Mouse (Mus musculus): ENCODE measurements at regions not wholly inside any gene's neighbourhood (a gene's known extent, or its start where the extent isn't known, plus 50 kb on each side); places are given as distances from the start of the nearest gene placed in this dataset.

- no peaks in the 10 kb centered on the region for H3K27me3 ChIP-seq (ENCODE audit: insufficient read depth, low read length)
Measured at GRCm38 (mm10) chr14:47898605-47899004, 222.0 kb upstream of the Peli2 start.

DNA sequence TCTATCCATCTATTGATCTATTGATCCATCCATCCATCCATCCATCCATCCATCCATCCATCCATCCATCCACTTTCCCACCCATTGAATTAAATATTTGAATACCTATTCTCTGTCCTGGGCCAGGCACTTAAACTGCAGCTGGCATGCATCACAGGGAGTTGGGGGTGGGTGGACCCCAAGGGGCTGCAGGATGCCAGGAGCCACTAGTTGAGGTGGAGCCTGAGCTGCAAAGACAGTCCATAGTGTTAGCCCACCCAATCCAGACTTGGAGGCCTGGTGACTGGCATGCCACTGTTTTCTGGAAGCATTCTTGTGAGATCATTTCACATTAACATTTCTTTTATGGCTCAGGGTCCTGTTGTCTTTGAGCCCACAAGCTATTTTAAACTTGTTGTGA is 215.3 kb upstream of the Peli2 start:
- Histone ChIP-seq H3K36me3 (ENCODE audit: insufficient read depth) (no peaks in the 10 kb centered on the region), H3K9ac (no peak overlapping the region), H3K4me2 (ENCODE audit: low read depth) (no peak overlapping the region), H3K27ac (ENCODE audit: low read depth, low read length) (no peak overlapping the region), H3K4me1 (ENCODE audit: insufficient read depth) (peaks cover 4% of the 10 kb centered on the region; the same call in 1 of the 2 replicates), H3K4me3 (ENCODE audit: low read depth, low read length) (no peak overlapping the region), H3K27me3 (ENCODE audit: insufficient read depth, low read length) (no peaks in the 10 kb centered on the region), H3K9me3 (ENCODE audit: low read length) (no peaks in the 10 kb centered on the region)
- DNase-seq (no peak), ATAC-seq (no peak)
- TF ChIP-seq CTCF (IDR thresholded peaks at IDR 0.05; ENCODE audit: low read depth) = no peak

More at GRCm38 (mm10) chr14:47898605-47899004, 222.0 kb upstream of the Peli2 start:
- no peak for TF ChIP-seq CTCF (IDR thresholded peaks at IDR 0.05; ENCODE audit: low read depth)
- ATAC-seq (peak; percentile 64), DNase-seq (no peak)
- 82% methylated on average over 4 of the region's 4 CpGs for WGBS
- no peak overlapping the region for H3K27ac ChIP-seq (ENCODE audit: low read depth, low read length)
- no peak overlapping the region for H3K9ac ChIP-seq
- no peak overlapping the region for H3K4me3 ChIP-seq (ENCODE audit: low read depth, low read length)
- H3K4me2 ChIP-seq (ENCODE audit: low read depth) = no peak overlapping the region
- no peaks in the 10 kb centered on the region for H3K4me1 ChIP-seq (ENCODE audit: insufficient read depth)
- H3K9me3 ChIP-seq (ENCODE audit: low read length) = no peaks in the 10 kb centered on the region
- H3K36me3 ChIP-seq (ENCODE audit: insufficient read depth) = no peaks in the 10 kb centered on the region

GRCm38 (mm10) chr14:47909129-47909528 is 211.5 kb upstream of the Peli2 start:
- Histone ChIP-seq H3K36me3 (ENCODE audit: insufficient read depth) (no peaks in the 10 kb centered on the region), H3K27ac (ENCODE audit: low read depth, low read length) (no peak overlapping the region), H3K4me2 (ENCODE audit: low read depth) (no peak overlapping the region), H3K27me3 (ENCODE audit: insufficient read depth, low read length) (no peaks in the 10 kb centered on the region), H3K4me1 (ENCODE audit: insufficient read depth) (peaks cover 22% of the 10 kb centered on the region; the same call in 1 of the 2 replicates), H3K9ac (no peak overlapping the region), H3K4me3 (ENCODE audit: low read depth, low read length) (no peak overlapping the region), H3K9me3 (ENCODE audit: low read length) (no peaks in the 10 kb centered on the region)
- DNase-seq = no peak
- 51% methylated on average over 8 of the region's 8 CpGs for WGBS
- TF ChIP-seq CTCF (IDR thresholded peaks at IDR 0.05; ENCODE audit: low read depth) = no peak
- ATAC-seq = no peak

DNA sequence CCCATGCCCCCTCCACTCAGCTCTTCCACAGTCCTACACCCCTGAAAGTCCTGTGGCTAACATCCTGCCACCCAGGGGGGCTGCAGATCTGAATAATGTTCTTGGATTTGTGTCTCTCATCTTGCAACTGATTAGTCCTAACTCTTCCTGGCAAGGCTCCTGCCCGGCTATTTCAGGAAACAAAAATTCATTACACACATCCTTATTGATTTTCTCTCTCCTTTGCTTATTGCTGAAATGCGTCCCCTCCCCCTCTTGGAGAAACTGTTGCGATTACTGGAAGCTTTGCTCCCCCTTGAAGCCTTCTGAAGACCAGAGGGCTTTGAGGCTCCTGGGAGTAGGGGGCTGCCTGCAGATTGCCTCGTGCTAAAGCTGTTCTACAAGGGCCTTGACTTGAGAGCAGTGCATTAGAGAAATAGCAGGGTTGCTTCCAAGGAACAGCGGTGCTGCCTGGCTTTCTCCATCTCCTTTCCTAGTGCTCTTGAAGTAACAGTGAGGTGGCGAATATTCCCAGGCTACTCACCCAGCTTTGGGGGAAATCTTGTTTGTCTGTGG is 209.8 kb upstream of the Peli2 start:
- Histone ChIP-seq H3K9ac (no peak overlapping the region), H3K4me2 (ENCODE audit: low read depth) (no peak overlapping the region), H3K4me3 (ENCODE audit: low read depth, low read length) (no peak overlapping the region), H3K27ac (ENCODE audit: low read depth, low read length) (no peak overlapping the region), H3K4me1 (ENCODE audit: insufficient read depth) (peaks cover 22% of the 10 kb centered on the region; the same call in 1 of the 2 replicates), H3K27me3 (ENCODE audit: insufficient read depth, low read length) (no peaks in the 10 kb centered on the region), H3K36me3 (ENCODE audit: insufficient read depth) (no peaks in the 10 kb centered on the region), H3K9me3 (ENCODE audit: low read length) (no peaks in the 10 kb centered on the region)
- DNase-seq (no peak), ATAC-seq (no peak)
- TF ChIP-seq CTCF (IDR thresholded peaks at IDR 0.05; ENCODE audit: low read depth) = no peak
- 23% methylated on average over 6 of the region's 6 CpGs for WGBS

DNA sequence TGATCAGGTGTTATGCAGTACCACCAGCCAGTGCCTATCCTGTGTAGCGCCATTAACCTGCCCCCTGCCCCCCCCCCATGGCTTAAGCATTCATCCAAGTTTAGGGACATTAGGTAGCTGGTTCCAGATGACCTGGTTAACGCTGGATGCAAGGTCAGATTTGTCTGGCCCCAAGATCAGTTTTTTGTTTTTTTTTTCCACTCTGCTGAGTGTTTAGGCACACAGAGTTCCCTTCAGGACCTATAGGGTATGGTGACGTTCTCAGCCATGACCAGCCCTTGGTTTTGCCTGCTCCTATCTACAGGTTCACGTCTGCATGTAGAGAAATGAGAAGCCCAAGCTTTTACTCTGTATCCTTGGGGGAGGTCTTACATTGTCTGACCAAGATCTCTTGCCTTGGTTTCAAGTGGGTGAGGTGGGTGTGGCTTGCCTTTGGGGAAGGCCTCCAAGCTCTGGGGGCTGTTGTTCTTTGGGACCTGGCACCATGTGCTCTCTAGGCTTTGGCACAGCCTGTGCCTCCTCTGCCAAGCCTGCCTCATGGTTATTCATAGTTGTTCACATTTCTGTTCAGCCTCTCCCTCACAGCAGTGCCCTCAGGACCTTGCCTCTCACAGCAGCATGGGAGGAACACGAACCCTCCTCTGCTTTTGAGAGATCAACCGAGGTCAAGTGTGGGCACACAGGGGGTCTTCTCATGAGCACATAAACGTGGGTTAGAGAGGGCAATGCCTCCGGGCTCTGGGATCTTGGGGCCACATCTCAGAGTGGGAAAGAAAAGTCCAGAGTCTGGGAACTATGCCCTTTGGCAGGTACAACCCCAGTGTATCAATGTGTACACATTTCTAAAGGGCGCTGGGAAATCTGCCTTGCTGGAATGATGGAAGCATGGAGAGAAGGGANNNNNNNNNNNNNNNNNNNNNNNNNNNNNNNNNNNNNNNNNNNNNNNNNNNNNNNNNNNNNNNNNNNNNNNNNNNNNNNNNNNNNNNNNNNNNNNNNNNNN is 208.8 kb upstream of the Peli2 start:
- TF ChIP-seq CTCF (IDR thresholded peaks at IDR 0.05; ENCODE audit: low read depth) = no peak
- no peak overlapping the region for H3K4me3 ChIP-seq (ENCODE audit: low read depth, low read length)
- H3K27me3 ChIP-seq (ENCODE audit: insufficient read depth, low read length) = no peaks in the 10 kb centered on the region
- WGBS = 46% methylated on average over 9 of the region's 9 CpGs
- ATAC-seq (peak; percentile 93), DNase-seq (peak; percentile 77)
- H3K9me3 ChIP-seq (ENCODE audit: low read length) = no peaks in the 10 kb centered on the region
- no peaks in the 10 kb centered on the region for H3K36me3 ChIP-seq (ENCODE audit: insufficient read depth)
- no peak overlapping the region for H3K9ac ChIP-seq
- no peak overlapping the region for H3K27ac ChIP-seq (ENCODE audit: low read depth, low read length)
- no peak overlapping the region for H3K4me2 ChIP-seq (ENCODE audit: low read depth)
- peaks cover 22% of the 10 kb centered on the region; the same call in 1 of the 2 replicates for H3K4me1 ChIP-seq (ENCODE audit: insufficient read depth)

DNA sequence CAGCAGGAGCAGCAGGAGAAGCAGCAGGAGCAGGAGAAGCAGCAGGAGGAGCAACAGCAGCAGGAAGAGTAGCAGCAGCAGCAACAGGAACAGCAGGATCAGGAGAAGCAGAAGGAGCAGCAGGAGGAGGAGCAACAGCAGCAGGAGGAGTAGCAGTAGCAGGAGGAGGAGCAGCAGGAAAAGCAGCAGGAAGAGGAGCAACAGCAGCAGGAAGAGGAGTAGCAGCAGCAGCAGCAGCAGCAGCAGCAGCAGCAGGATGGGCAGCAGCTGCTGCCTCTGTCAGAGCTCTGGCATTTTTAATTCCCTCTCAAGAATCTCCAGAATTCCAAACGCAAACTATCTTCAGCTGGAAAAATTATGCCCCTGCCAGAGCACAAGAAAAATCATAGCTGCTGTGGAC is 205.0 kb upstream of the Peli2 start:
- Histone ChIP-seq H3K9me3 (ENCODE audit: low read length) (no peaks in the 10 kb centered on the region), H3K4me3 (ENCODE audit: low read depth, low read length) (no peak overlapping the region), H3K27me3 (ENCODE audit: insufficient read depth, low read length) (no peaks in the 10 kb centered on the region), H3K9ac (no peak overlapping the region), H3K27ac (ENCODE audit: low read depth, low read length) (no peak overlapping the region), H3K4me2 (ENCODE audit: low read depth) (no peak overlapping the region), H3K36me3 (ENCODE audit: insufficient read depth) (no peaks in the 10 kb centered on the region), H3K4me1 (ENCODE audit: insufficient read depth) (peaks cover 15% of the 10 kb centered on the region; the same call in 1 of the 2 replicates)
- ATAC-seq (no peak), DNase-seq (no peak)
- WGBS = 86% methylated on average over 1 of the region's 1 CpGs
- no peak for TF ChIP-seq CTCF (IDR thresholded peaks at IDR 0.05; ENCODE audit: low read depth)
